Mouse (Mus musculus): ENCODE results near the gene Rcl1. TPM values are rescaled to one million over a fixed set of nuclear protein-coding genes. Genes with fewer than 3 reads are reported as not detected.

Gene Rcl1
- polyA plus RNA-seq, 1 experiment from 2014 or later: 20.1 TPM

GRCm38 (mm10) chr19:29118196-29118595, 17.0 kb downstream of the Rcl1 start:
- no peak for ATAC-seq
- WGBS: 81% methylated on average over 13 of the region's 13 CpGs
- TF ChIP-seq CTCF (IDR thresholded peaks at IDR 0.05) (no peak), EP300 (IDR thresholded peaks at IDR 0.05) (no peak)
- Histone ChIP-seq H3K4me2 (replicated peaks; ENCODE audit: low read depth, low read length) (no peak overlapping the region), H3K4me3 (ENCODE audit: low read depth, low read length) (no peak overlapping the region), H3K27ac (ENCODE audit: low read length) (no peak overlapping the region), H3K27me3 (replicated peaks; ENCODE audit: insufficient read depth, low read length) (no peaks in the 10 kb centered on the region), H3K36me3 (ENCODE audit: insufficient read depth, low read length) (no peaks in the 10 kb centered on the region), H3K9ac (replicated peaks; ENCODE audit: low read depth) (no peak overlapping the region), H3K4me1 (ENCODE audit: insufficient read depth, low read depth, low read length) (no peaks in the 10 kb centered on the region), H3K9me3 (ENCODE audit: low read length) (no peaks in the 10 kb centered on the region)
- DNase-seq (ENCODE audit: low spot score): no peak

DNA sequence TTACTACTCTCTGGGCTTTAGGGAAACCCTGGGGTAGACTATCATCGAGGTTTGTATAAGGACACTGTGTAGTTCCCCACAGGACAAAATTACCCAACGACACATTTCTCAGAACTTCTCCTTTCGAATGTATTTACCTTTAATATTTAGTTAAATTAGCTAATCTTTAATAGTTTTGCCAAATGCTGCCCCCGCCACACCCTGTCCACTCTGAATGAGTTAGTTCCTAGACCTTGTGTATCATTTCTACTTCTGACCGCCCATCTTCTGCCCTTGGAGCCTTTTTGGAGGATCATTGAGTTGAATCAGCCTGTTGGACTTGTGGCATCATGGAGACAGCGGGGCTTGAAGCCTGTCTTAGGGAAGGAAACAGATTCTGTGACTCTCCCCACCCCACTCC, 19.1 kb downstream of the Rcl1 start:
- DNase-seq (ENCODE audit: low spot score) (no peak), ATAC-seq (no peak)
- 93% methylated on average over 6 of the region's 6 CpGs for WGBS
- no peak overlapping the region for H3K4me3 ChIP-seq (ENCODE audit: low read depth, low read length)
- no peaks in the 10 kb centered on the region for H3K4me1 ChIP-seq (ENCODE audit: insufficient read depth, low read depth, low read length)
- no peak for TF ChIP-seq CTCF (IDR thresholded peaks at IDR 0.05)
- TF ChIP-seq EP300 (IDR thresholded peaks at IDR 0.05): no peak
- H3K27me3 ChIP-seq (replicated peaks; ENCODE audit: insufficient read depth, low read length): no peaks in the 10 kb centered on the region
- H3K4me2 ChIP-seq (replicated peaks; ENCODE audit: low read depth, low read length): no peak overlapping the region
- no peaks in the 10 kb centered on the region for H3K9me3 ChIP-seq (ENCODE audit: low read length)
- H3K36me3 ChIP-seq (ENCODE audit: insufficient read depth, low read length): no peaks in the 10 kb centered on the region
- H3K9ac ChIP-seq (replicated peaks; ENCODE audit: low read depth): no peak overlapping the region
- no peak overlapping the region for H3K27ac ChIP-seq (ENCODE audit: low read length)

- Histone ChIP-seq H3K4me1 (ENCODE audit: insufficient read depth, low read depth, low read length) (no peaks in the 10 kb centered on the region), H3K27ac (ENCODE audit: low read length) (no peak overlapping the region), H3K27me3 (replicated peaks; ENCODE audit: insufficient read depth, low read length) (no peaks in the 10 kb centered on the region), H3K9ac (replicated peaks; ENCODE audit: low read depth) (no peak overlapping the region), H3K4me3 (ENCODE audit: low read depth, low read length) (no peak overlapping the region), H3K36me3 (ENCODE audit: insufficient read depth, low read length) (no peaks in the 10 kb centered on the region), H3K4me2 (replicated peaks; ENCODE audit: low read depth, low read length) (no peak overlapping the region), H3K9me3 (ENCODE audit: low read length) (no peaks in the 10 kb centered on the region)
- DNase-seq (ENCODE audit: low spot score) (no peak), ATAC-seq (no peak)
- no peak for TF ChIP-seq EP300 (IDR thresholded peaks at IDR 0.05)
- no peak for TF ChIP-seq CTCF (IDR thresholded peaks at IDR 0.05)
- 70% methylated on average over 9 of the region's 9 CpGs for WGBS
Observed at GRCm38 (mm10) chr19:29121394-29121793, 20.2 kb downstream of the Rcl1 start.

GRCm38 (mm10) chr19:29124886-29125585, 23.9 kb downstream of the Rcl1 start:
- H3K4me1 ChIP-seq (ENCODE audit: insufficient read depth, low read depth, low read length): no peaks in the 10 kb centered on the region
- H3K27ac ChIP-seq (ENCODE audit: low read length): no peak overlapping the region
- no peak overlapping the region for H3K9ac ChIP-seq (replicated peaks; ENCODE audit: low read depth)
- ATAC-seq (no peak), DNase-seq (ENCODE audit: low spot score) (no peak)
- TF ChIP-seq EP300 (IDR thresholded peaks at IDR 0.05) (no peak), CTCF (IDR thresholded peaks at IDR 0.05) (no peak)
- H3K4me2 ChIP-seq (replicated peaks; ENCODE audit: low read depth, low read length): no peak overlapping the region
- H3K27me3 ChIP-seq (replicated peaks; ENCODE audit: insufficient read depth, low read length): no peaks in the 10 kb centered on the region
- H3K36me3 ChIP-seq (ENCODE audit: insufficient read depth, low read length): no peaks in the 10 kb centered on the region; the same call in 1 of the 2 replicates
- WGBS: 87% methylated on average over 13 of the region's 13 CpGs
- H3K9me3 ChIP-seq (ENCODE audit: low read length): no peaks in the 10 kb centered on the region
- no peak overlapping the region for H3K4me3 ChIP-seq (ENCODE audit: low read depth, low read length)

DNA sequence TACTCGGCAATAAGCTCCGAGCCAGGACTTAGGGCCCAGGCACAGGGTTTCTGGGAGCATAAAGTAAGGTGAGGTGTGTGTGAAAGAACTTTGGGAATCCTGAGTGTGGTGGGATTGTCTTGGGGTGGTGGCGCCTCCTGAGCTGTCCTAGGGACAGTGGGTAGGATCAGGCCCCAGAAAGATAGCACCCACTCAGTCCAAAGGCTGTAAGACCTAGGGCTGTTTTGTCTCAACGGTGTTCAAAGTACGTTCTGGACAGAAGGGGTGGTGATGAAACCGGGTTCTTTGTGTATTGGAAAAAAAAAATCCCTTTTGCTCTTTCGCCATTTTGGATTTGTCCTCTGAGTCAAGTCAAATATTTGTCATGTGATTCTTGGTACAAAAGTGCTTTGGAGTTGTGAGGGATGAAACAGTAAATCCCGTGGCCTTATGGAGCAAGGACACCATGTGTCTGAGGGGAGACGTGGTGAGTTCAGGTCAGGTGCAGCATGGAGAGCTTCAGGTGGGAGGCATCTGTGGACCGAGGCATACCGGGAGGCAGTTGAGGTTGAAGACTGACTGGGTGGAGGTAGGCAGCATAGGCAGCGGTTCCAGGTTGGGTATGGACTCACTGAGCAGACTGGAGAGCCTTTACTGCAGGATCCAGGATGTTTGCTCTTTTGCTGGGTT, 25.3 kb downstream of the Rcl1 start:
- DNase-seq (ENCODE audit: low spot score): no peak
- H3K4me2 ChIP-seq (replicated peaks; ENCODE audit: low read depth, low read length): no peak overlapping the region
- ATAC-seq: no peak
- no peaks in the 10 kb centered on the region for H3K9me3 ChIP-seq (ENCODE audit: low read length)
- H3K4me3 ChIP-seq (ENCODE audit: low read depth, low read length): no peak overlapping the region
- TF ChIP-seq CTCF (IDR thresholded peaks at IDR 0.05) (no peak), EP300 (IDR thresholded peaks at IDR 0.05) (no peak)
- no peaks in the 10 kb centered on the region; the same call in 1 of the 2 replicates for H3K36me3 ChIP-seq (ENCODE audit: insufficient read depth, low read length)
- no peak overlapping the region for H3K9ac ChIP-seq (replicated peaks; ENCODE audit: low read depth)
- 86% methylated on average over 12 of the region's 12 CpGs for WGBS
- H3K27me3 ChIP-seq (replicated peaks; ENCODE audit: insufficient read depth, low read length): no peaks in the 10 kb centered on the region
- no peak overlapping the region for H3K27ac ChIP-seq (ENCODE audit: low read length)
- no peaks in the 10 kb centered on the region for H3K4me1 ChIP-seq (ENCODE audit: insufficient read depth, low read depth, low read length)

- Histone ChIP-seq H3K27me3 (replicated peaks; ENCODE audit: insufficient read depth, low read length) (no peaks in the 10 kb centered on the region), H3K9ac (replicated peaks; ENCODE audit: low read depth) (no peak overlapping the region), H3K4me3 (ENCODE audit: low read depth, low read length) (no peak overlapping the region), H3K4me2 (replicated peaks; ENCODE audit: low read depth, low read length) (no peak overlapping the region), H3K4me1 (ENCODE audit: insufficient read depth, low read depth, low read length) (no peaks in the 10 kb centered on the region), H3K36me3 (ENCODE audit: insufficient read depth, low read length) (no peaks in the 10 kb centered on the region; the same call in 1 of the 2 replicates), H3K9me3 (ENCODE audit: low read length) (no peaks in the 10 kb centered on the region), H3K27ac (ENCODE audit: low read length) (no peak overlapping the region)
- no peak for TF ChIP-seq EP300 (IDR thresholded peaks at IDR 0.05)
- no peak for TF ChIP-seq CTCF (IDR thresholded peaks at IDR 0.05)
- WGBS: 71% methylated on average over 6 of the region's 6 CpGs
- no peak for ATAC-seq
- no peak for DNase-seq (ENCODE audit: low spot score)
Observed at GRCm38 (mm10) chr19:29127331-29127730, 26.2 kb downstream of the Rcl1 start.
